Mouse (Mus musculus) CD8-positive naive resting alpha-beta T cell, adult 2 months (primary cell): ENCODE results near the gene Pdzk1.

Experiments used
- DNase-seq, 2 experiments: peaks; one replicate each; pipeline ENCODE4 v3.0.0; 2022; ENCODE audit warnings: low read depth in 2 of 2, low spot score in 2 of 2

Gene Pdzk1

GRCm38 (mm10) chr3:96828984-96829383 lies at the start of gene Pdzk1, which contains the start of gene Cd160:
Pdzk1 (plus strand) TSS chr3:96829284.
Cd160 (minus strand) TSS chr3:96829351.
- no peak for DNase-seq

DNA sequence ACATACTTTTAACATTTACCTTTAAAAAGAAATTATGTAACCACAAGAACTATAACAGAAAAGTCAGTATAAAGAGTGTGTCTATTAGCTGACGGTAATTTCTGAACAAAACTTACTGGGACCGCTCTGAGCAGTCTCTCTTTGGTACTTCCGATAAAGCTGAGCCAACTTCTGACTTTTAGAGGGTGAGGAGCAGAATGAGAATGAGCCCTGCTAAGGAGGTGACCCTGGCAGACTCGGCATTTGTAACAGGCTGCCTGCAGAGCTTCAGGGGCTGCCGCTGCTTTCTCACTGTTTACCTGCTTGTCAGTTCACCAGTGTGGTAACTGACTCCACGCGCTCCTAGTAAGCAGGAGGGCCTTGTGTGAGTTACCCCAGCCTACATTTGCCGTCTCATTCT lies 46.8 kb upstream of the Pdzk1 start:
- DNase-seq = no peak

GRCm38 (mm10) chr3:96787784-96788183 lies 41.3 kb upstream of the Pdzk1 start:
- no peak for DNase-seq

GRCm38 (mm10) chr3:96788506-96788905 lies 40.6 kb upstream of the Pdzk1 start:
- no peak for DNase-seq

- no peak for DNase-seq
Observed at GRCm38 (mm10) chr3:96800254-96800653, 28.8 kb upstream of the Pdzk1 start.

DNA sequence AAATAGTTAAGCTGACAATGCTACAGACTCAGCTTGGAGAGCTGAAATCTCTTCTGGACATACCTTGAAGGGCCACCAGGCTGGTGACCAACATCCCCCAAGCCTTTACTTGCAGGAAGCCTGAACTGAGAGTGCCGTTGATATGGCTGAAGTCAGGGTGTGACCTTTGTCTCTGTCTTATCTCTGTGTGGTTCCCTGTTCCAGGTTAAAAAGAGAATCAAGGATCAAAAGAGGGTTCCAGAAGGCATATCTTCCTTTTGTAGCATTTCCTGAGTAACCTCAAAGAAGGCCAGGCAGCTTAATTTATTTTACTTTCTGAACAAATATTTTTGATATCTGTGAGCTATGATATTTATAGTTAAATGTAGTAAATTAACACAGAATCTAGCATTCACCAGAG lies 26.9 kb upstream of the Pdzk1 start:
- no peak for DNase-seq

DNA sequence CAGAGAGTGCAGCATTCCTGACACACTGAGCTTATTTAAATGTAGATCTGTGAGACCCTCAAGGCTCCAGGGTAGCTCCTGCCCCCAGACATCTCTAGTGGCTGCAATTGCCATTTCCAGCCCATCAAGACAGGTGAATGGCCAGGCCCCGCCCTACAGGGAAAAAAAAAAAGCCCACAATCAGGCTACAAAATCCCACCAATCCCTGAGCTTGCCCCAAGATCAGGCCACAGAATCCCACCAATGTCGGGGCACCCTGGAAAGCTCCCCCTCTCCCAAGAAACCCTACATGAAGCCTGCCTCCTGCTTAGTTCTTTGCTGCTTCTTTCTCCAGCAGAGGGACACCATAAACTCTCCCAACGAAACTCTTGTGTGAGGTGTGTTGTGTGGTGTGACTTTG lies 20.9 kb upstream of the Pdzk1 start:
- no peak for DNase-seq

- no peak for DNase-seq
Observed at GRCm38 (mm10) chr3:96808651-96809050, 20.4 kb upstream of the Pdzk1 start.

- DNase-seq = no peak
Observed at GRCm38 (mm10) chr3:96811232-96811631, 17.9 kb upstream of the Pdzk1 start.

DNA sequence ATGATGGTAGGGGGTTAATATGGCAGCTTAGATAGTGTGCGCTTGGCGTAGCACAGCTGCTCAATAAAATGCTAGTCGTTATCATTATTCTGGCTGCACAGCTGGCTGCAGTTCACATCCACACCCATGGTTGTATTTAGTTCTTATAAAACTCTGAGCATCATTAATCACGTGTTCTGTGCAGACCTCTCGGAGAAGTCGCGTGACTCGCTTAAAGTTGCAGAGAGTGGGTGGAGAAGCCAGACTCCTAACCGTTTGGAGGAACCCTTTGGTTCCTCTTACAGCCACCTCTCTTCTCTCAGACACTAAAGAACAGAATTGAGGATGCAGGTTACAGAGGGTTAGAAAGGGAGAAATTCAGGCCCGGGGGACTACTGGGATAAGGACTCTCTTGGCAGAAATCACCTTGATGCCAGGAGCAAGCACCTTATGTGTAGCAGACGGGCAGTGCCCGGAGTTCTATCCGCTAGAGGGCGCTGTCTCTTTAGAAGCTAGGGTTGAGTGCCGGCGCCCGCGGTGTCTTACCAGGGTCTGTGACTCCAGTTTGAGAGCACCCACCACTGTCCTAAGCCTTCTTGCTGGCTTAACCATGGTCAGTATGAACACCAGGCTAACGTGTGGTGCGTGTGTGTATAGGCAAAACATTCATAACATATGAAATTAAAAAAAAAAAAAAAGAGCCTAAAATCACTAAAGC lies 16.5 kb upstream of the Pdzk1 start:
- peak; percentile 86 to 91 for DNase-seq

DNA sequence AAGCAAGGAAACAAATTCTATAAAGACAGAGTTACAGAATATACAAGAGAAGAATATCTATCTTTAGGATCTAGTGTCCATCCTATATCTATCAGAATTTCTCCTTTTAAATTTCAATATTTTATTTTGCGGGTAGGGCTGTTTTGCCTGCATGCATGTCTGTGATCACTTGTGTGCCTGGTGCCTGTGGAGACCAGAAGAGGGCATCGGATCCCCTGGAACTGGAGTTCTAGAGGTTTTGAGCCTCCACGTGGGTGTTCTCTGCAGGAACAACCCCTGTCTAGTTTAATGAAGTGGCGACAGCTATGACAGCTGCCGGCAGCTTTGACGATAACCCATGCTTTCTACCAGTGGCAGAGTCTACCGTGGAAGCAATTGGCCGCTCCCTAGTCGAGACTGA lies 16.0 kb upstream of the Pdzk1 start:
- DNase-seq = peak; percentile 21 to 51

DNA sequence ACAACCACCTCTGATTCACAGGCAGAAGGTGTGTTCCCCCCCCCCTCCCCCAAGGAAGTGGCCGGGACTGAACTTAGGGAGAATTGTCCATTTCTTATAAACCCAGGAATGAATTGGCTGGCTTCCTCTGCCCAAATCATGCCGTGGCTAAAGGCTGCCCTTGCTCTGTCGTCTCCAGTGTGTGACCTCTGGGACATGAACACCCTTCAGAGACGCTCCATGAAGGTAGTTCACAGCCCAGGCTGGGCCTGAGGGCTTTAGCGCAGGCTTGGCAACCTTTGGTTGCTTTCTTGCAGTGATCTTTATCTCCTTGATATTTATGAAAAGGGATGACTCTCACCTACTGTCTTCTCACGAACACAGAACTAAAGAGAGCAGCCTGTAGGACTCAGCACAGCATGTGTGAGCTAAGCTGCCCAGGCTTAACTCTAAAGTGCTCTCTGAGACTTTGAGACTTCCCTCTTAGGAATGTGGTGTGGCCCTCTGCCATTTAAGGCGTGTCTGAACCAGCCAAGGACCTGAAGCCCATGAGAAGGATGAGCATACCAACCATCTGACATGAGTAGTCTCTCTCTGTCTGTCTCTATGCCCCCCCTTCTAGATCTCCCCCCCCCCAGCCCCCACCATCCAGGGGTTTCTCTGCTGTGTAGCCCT lies 15.4 kb upstream of the Pdzk1 start:
- no peak for DNase-seq

DNA sequence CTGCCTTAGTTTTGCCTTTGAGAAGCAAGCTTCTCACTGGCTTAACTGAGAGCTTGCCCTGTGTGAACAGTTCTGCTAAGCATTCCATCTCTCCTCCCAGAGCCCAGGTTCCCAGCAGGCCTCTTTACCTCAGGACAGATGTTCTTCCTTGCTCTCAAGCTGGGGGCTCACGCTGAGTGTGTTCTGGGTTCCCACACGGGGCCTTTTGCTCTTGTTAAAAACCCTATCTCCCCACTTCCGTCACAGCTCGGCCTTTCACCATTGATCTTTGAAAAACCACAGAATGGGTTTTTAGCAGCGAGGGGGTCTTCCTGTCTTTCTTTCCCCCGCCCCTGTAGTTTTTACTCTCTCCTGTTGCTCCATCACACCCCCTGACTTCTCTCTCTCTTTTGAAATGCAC lies 14.7 kb upstream of the Pdzk1 start:
- peak; percentile 41 to 56 for DNase-seq

GRCm38 (mm10) chr3:96820116-96820915 lies 8.8 kb upstream of the Pdzk1 start:
- DNase-seq = no peak

DNA sequence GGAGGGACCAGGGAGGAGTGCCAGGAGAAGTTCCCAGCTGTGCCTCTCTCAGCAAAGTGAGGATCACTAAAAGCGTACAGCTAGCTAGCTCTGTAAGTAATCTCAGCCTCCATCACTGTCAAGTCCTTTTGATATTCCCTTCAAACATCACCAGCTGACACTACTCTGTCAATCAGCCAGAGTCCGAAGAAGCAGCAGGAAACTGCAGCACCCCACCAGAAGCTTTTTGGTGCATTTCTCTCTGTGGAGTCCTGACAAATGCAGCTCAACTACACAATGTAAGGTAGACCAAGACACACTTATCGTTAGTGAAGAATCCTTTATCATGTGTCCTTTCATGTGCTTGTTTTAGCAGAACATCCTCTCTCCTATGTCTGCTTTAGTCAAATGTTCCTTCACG lies 7.5 kb upstream of the Pdzk1 start:
- DNase-seq = no peak

GRCm38 (mm10) chr3:96823701-96824100 lies 5.4 kb upstream of the Pdzk1 start:
- no peak for DNase-seq

- no peak for DNase-seq
Observed at GRCm38 (mm10) chr3:96824614-96825013, 4.5 kb upstream of the Pdzk1 start.

GRCm38 (mm10) chr3:96825261-96825660 lies 3.8 kb upstream of the Pdzk1 start:
- DNase-seq = no peak

DNA sequence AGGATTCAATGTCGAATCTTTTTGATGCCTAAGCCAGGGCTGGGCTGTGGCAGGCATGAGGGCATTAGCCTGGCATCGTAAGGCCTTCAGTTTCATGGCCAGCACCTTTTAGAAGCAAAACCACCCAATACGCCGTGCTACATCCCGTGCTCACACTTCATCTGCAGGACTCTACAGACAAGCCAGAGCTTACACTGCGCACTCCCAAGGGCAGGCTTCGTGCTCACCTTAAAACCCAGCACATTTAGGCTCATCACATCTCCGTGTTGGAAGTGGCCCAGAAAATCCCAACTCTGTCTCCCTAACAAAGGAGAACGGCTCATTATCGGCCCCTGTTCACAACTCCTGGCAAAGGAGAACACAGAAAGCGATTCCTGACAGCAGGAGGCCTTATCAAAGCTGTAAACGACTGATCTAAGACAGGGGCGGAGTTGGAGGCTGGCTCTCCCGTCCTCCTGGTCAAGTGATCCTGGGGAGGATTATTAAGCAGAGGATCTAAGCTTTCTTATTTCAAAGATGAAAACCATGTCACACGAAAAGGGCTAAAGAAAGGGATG lies 698 bp upstream of the Pdzk1 start:
- no peak for DNase-seq

GRCm38 (mm10) chr3:96829856-96830255 lies 772 bp downstream of the Pdzk1 start:
- no peak for DNase-seq

DNA sequence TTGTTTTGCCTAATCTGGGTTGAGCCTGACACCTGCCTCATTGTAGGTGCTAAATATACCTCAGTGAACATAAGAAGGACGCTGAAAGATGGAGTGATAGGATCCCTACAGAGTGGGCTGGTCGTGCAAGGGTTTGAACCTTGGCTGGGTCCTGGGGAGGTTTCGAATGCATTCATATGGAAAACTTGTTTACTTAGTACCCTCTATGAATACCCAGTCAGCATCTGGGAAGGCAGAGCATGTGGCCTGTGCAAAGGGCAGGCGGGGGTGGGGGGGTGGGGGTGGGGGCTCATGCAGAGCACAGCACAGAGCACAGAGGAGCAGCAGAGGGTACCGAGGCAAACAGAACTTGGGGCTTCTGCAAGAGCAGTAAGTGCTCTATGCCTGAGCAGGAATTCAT lies 3.8 kb downstream of the Pdzk1 start:
- DNase-seq = no peak
